Mouse (Mus musculus) limb, embryonic 13.5 days (tissue): ENCODE data around the gene Mzf1. TPM values are rescaled to one million over a fixed set of nuclear protein-coding genes. Genes with fewer than 3 reads are reported as not detected.

ENCODE experiments used
- ATAC-seq: fragments of 200-750 bp; cut with Nextera tagmentation; 2 replicates; pipeline ENCODE4 v1.8.0; 2017; ENCODE audit warnings: low read depth, moderate number of reproducible peaks, moderate TSS enrichment; ENCODE audit not compliant: low FRiP score
- H3K27ac ChIP-seq: fragments of 300-500 bp; sonication (generic); 2 replicates; pipeline ENCODE4 v1.5.1; 2015; ENCODE audit warnings: inconsistent platforms, mild to moderate bottlenecking, moderate library complexity
- H3K27me3 ChIP-seq: fragments of 300-500 bp; sonication (generic); 2 replicates; pipeline ENCODE4 v1.6.1; 2015; ENCODE audit warnings: mild to moderate bottlenecking, inconsistent platforms
- H3K36me3 ChIP-seq: fragments of 300-500 bp; sonication (generic); 2 replicates; pipeline ENCODE4 v1.6.1; 2015; ENCODE audit warnings: inconsistent platforms, mild to moderate bottlenecking, moderate library complexity
- H3K4me1 ChIP-seq: fragments of 300-500 bp; sonication (generic); 2 replicates; pipeline ENCODE4 v1.6.1; 2015; ENCODE audit warnings: inconsistent platforms
- H3K4me2 ChIP-seq: fragments of 300-500 bp; sonication (generic); replicated peaks from 2 replicates; pipeline ENCODE4 v1.6.1; 2015; ENCODE audit warnings: inconsistent platforms, mild to moderate bottlenecking, moderate library complexity
- H3K4me3 ChIP-seq: fragments of 300-500 bp; sonication (generic); 2 replicates; pipeline ENCODE4 v1.5.1; 2015; ENCODE audit warnings: moderate library complexity, mild to moderate bottlenecking, inconsistent platforms
- H3K9ac ChIP-seq: fragments of 300-500 bp; sonication (generic); 2 replicates; pipeline ENCODE4 v1.6.1; 2015; ENCODE audit warnings: mild to moderate bottlenecking, inconsistent platforms
- H3K9me3 ChIP-seq: fragments of 300-500 bp; sonication (generic); 2 replicates; pipeline ENCODE4 v1.6.1; 2016; ENCODE audit warnings: inconsistent platforms
- WGBS: fragments of 180-500 bp; shearing (Covaris S2); methylation state at CpG from one replicate; pipeline ENCODE4 v1.1.7; 2015; 5-methylcytosine and 5-hydroxymethylcytosine counted together
- polyA plus RNA-seq: library from polyadenylated mRNA; unstranded; fragments of >200 nt; fragmentation: Nextera tagmentation; extraction: Ambion mirVana; gene quantifications from 2 replicates; pipeline ENCODE4 v1.2.1, GENCODE M21; 2015

The Mzf1 gene
- polyA plus RNA-seq, 1 experiment from 2014 or later, result 3.8 TPM

GRCm38 (mm10) chr7:12995862-12996261 lies 58.7 kb downstream of the Mzf1 start:
- no peak overlapping the region for H3K4me3 ChIP-seq
- no peaks in the 10 kb centered on the region for H3K27me3 ChIP-seq

GRCm38 (mm10) chr7:12993148-12993547 lies 61.4 kb downstream of the Mzf1 start:
- no peaks in the 10 kb centered on the region for H3K27me3 ChIP-seq
- H3K4me1 ChIP-seq, result no peaks in the 10 kb centered on the region
- no peak overlapping the region for H3K27ac ChIP-seq
- no peak for ATAC-seq
- H3K9me3 ChIP-seq, result no peaks in the 10 kb centered on the region
- no peaks in the 10 kb centered on the region for H3K36me3 ChIP-seq
- no peak overlapping the region for H3K9ac ChIP-seq
- H3K4me2 ChIP-seq, result no peak overlapping the region
- no peak overlapping the region for H3K4me3 ChIP-seq
- WGBS, result 87% methylated on average over 10 of the region's 10 CpGs

More at GRCm38 (mm10) chr7:12995862-12996261, 58.7 kb downstream of the Mzf1 start:
- Histone ChIP-seq H3K36me3 (no peaks in the 10 kb centered on the region), H3K9ac (no peak overlapping the region), H3K27ac (no peak overlapping the region), H3K9me3 (no peaks in the 10 kb centered on the region), H3K4me2 (no peak overlapping the region), H3K4me1 (no peaks in the 10 kb centered on the region)
- ATAC-seq, result no peak

Other genes with a start within 250 kb of the Mzf1 start
- gene Zfp329, start 235.9 kb downstream of the Mzf1 start, polyA plus RNA-seq, result 17.5 TPM in 2 replicates
- 38.8 and 43.6 TPM in 2 replicates for gene Zfp110, start 220.0 kb downstream of the Mzf1 start, polyA plus RNA-seq
- 6.4 and 7.3 TPM in 2 replicates for gene Zfp128, start 173.6 kb downstream of the Mzf1 start, polyA plus RNA-seq
- 15.8 and 20.9 TPM in 2 replicates for gene Zscan22, start 156.9 kb downstream of the Mzf1 start, polyA plus RNA-seq
- gene Rps5, start 132.5 kb downstream of the Mzf1 start, polyA plus RNA-seq, result 1,044 and 1,066 TPM in 2 replicates
- 0.42 and 0.64 TPM in 2 replicates for gene Rnf225, start 127.3 kb downstream of the Mzf1 start, polyA plus RNA-seq
- 12.6 and 13.6 TPM in 2 replicates for gene Zfp324, start 88.9 kb downstream of the Mzf1 start, polyA plus RNA-seq
- 10.5 and 10.8 TPM in 2 replicates for gene Zfp446, start 76.9 kb downstream of the Mzf1 start, polyA plus RNA-seq
- gene Slc27a5, start 56.6 kb downstream of the Mzf1 start, polyA plus RNA-seq, result 0.08 and 0.34 TPM in 2 replicates
- gene Trim28, start 55.6 kb downstream of the Mzf1 start, polyA plus RNA-seq, result 316 and 329 TPM in 2 replicates
- gene Zbtb45, start 44.7 kb downstream of the Mzf1 start, polyA plus RNA-seq, result 28.0 and 29.6 TPM in 2 replicates
- gene Chmp2a, start 20.0 kb downstream of the Mzf1 start, polyA plus RNA-seq, result 127 and 133 TPM in 2 replicates
- gene Ube2m, start 16.5 kb downstream of the Mzf1 start, polyA plus RNA-seq, result 100 and 114 TPM in 2 replicates
- not detected in 2 replicates for gene Vmn1r85, start 40.4 kb upstream of the Mzf1 start, polyA plus RNA-seq
- gene Vmn1r86, start 65.2 kb upstream of the Mzf1 start, polyA plus RNA-seq, result not detected in 2 replicates
- gene Vmn1r87, start 85.4 kb upstream of the Mzf1 start, polyA plus RNA-seq, result not detected in 2 replicates
- gene Vmn1r88, start 104.8 kb upstream of the Mzf1 start, polyA plus RNA-seq, result not detected in 2 replicates
- gene Vmn1r89, start 158.3 kb upstream of the Mzf1 start, polyA plus RNA-seq, result not detected in 2 replicates
- 116 and 123 TPM in 2 replicates for gene Lig1, start 222.5 kb upstream of the Mzf1 start, polyA plus RNA-seq
- 11.8 and 16.0 TPM in 2 replicates for gene Zswim9, start 224.0 kb upstream of the Mzf1 start, polyA plus RNA-seq